Mouse (Mus musculus): ENCODE data around the gene Wnt16. TPM values are rescaled to one million over a fixed set of nuclear protein-coding genes. Genes with fewer than 3 reads are reported as not detected.

Wnt16 gene
- total and polyA plus RNA-seq, 3 experiments: not detected

- DNase-seq (ENCODE audit: low read depth, low spot score): no peak
- no peaks in the 10 kb centered on the region for H3K79me2 ChIP-seq (ENCODE audit: control insufficient read depth, insufficient read depth, low read length, poor library complexity)
- H3K4me1 ChIP-seq (ENCODE audit: control insufficient read depth in 1 of 2, insufficient read depth in 2 of 2, low read length in 2 of 2): no peaks in the 10 kb centered on the region
- no peaks in the 10 kb centered on the region for H3K36me3 ChIP-seq (ENCODE audit: control insufficient read depth in 1 of 2, insufficient read depth in 2 of 2, low read length in 2 of 2)
- no peak overlapping the region for H3K4me3 ChIP-seq (ENCODE audit: control insufficient read depth in 1 of 2, insufficient read depth in 1 of 2, low read depth in 2 of 2, low read length in 2 of 2)
- H3K27ac ChIP-seq (ENCODE audit: control insufficient read depth, low read depth, low read length): no peak overlapping the region
- peaks cover 2% of the 10 kb centered on the region in 2 experiments; a peak in 2 of 4 replicates for H3K27me3 ChIP-seq (ENCODE audit: control insufficient read depth in 1 of 2, insufficient read depth in 2 of 2, low read length in 2 of 2)
- TF ChIP-seq MYB (IDR thresholded peaks at IDR 0.05; ENCODE audit: low read depth, low read length): no peak
- TF ChIP-seq CTCF (IDR thresholded peaks at IDR 0.05 in 2 of 3, conservative IDR thresholded peaks at IDR 0.05 in 1 of 3; ENCODE audit: control insufficient read depth in 1 of 3, insufficient read depth in 1 of 3, low read depth in 2 of 3, low read length in 3 of 3, poor library complexity in 1 of 3, severe bottlenecking in 1 of 3): no peak
- H3K9me3 ChIP-seq (replicated peaks; ENCODE audit: insufficient read depth, low read length): no peaks in the 10 kb centered on the region
- no peak overlapping the region for H3K9ac ChIP-seq (ENCODE audit: control insufficient read depth, low read depth, low read length, poor library complexity, severe bottlenecking)
Observed at GRCm38 (mm10) chr6:22289461-22290021, 1.5 kb downstream of the Wnt16 start.

DNA sequence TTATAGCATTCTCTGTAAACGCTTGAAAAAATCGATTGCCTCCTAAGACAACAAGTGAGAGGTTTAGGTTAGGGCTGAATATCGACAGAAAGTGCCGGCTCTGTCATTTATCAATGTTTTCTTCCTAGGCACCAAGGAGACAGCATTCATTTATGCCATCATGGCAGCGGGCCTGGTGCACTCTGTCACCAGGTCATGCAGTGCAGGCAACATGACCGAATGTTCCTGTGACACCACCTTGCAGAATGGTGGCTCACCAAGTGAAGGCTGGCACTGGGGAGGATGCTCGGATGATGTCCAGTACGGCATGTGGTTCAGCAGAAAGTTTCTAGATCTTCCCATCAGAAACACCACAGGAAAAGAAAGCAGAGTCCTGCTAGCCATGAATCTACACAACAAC, 2.8 kb downstream of the Wnt16 start:
- H3K27ac ChIP-seq (ENCODE audit: control insufficient read depth, low read depth, low read length): no peak overlapping the region
- no peaks in the 10 kb centered on the region for H3K36me3 ChIP-seq (ENCODE audit: control insufficient read depth in 1 of 2, insufficient read depth in 2 of 2, low read length in 2 of 2)

GRCm38 (mm10) chr6:22292056-22292455, 4.0 kb downstream of the Wnt16 start:
- no peak overlapping the region for H3K9ac ChIP-seq (ENCODE audit: control insufficient read depth, low read depth, low read length, poor library complexity, severe bottlenecking)
- DNase-seq (ENCODE audit: low read depth, low spot score): peak; percentile 11
- no peak overlapping the region for H3K4me3 ChIP-seq (ENCODE audit: control insufficient read depth in 1 of 2, insufficient read depth in 1 of 2, low read depth in 2 of 2, low read length in 2 of 2)
- H3K27me3 ChIP-seq (ENCODE audit: control insufficient read depth in 1 of 2, insufficient read depth in 2 of 2, low read length in 2 of 2): peaks cover 2% of the 10 kb centered on the region in 2 experiments; a peak in 2 of 4 replicates
- no peaks in the 10 kb centered on the region for H3K36me3 ChIP-seq (ENCODE audit: control insufficient read depth in 1 of 2, insufficient read depth in 2 of 2, low read length in 2 of 2)
- TF ChIP-seq POLR2A (IDR thresholded peaks at IDR 0.05; ENCODE audit: control insufficient read depth in 1 of 2, insufficient read depth in 1 of 2, low read depth in 1 of 2, low read length in 2 of 2, poor library complexity in 1 of 2) (no peak), TCF12 (IDR thresholded peaks at IDR 0.05; ENCODE audit: low read depth, low read length) (no peak), ZC3H11A (IDR thresholded peaks at IDR 0.05; ENCODE audit: low read depth, low read length) (no peak), MAZ (IDR thresholded peaks at IDR 0.05; ENCODE audit: low read depth, low read length) (no peak), NRF1 (IDR thresholded peaks at IDR 0.05; ENCODE audit: insufficient read depth, low read depth, low read length, poor library complexity, severe bottlenecking) (no peak), E2F4 (IDR thresholded peaks at IDR 0.05; ENCODE audit: borderline replicate concordance, low read depth, low read length) (no peak), ZNF384 (IDR thresholded peaks at IDR 0.05; ENCODE audit: low read depth, low read length) (no peak), RCOR1 (IDR thresholded peaks at IDR 0.05; ENCODE audit: low read depth, low read length) (no peak), RAD21 (IDR thresholded peaks at IDR 0.05; ENCODE audit: low read depth, low read length) (no peak), USF1 (IDR thresholded peaks at IDR 0.05; ENCODE audit: low read depth, low read length) (no peak), GATA1 (IDR thresholded peaks at IDR 0.05; ENCODE audit: low read depth, low read length) (no peak), ETS1 (IDR thresholded peaks at IDR 0.05; ENCODE audit: low read depth, low read length) (no peak), MEF2A (IDR thresholded peaks at IDR 0.05; ENCODE audit: extremely low read depth, insufficient replicate concordance, low read depth, low read length, poor library complexity, severe bottlenecking) (no peak), SIN3A (IDR thresholded peaks at IDR 0.05; ENCODE audit: low read length) (no peak), CHD2 (IDR thresholded peaks at IDR 0.05; ENCODE audit: low read length) (no peak), TAL1 (IDR thresholded peaks at IDR 0.05; ENCODE audit: low read length) (no peak)
- H3K4me1 ChIP-seq (ENCODE audit: control insufficient read depth in 1 of 2, insufficient read depth in 2 of 2, low read length in 2 of 2): no peaks in the 10 kb centered on the region
- H3K27ac ChIP-seq (ENCODE audit: control insufficient read depth, low read depth, low read length): no peak overlapping the region
- H3K9me3 ChIP-seq (replicated peaks; ENCODE audit: insufficient read depth, low read length): no peaks in the 10 kb centered on the region
- H3K79me2 ChIP-seq (ENCODE audit: control insufficient read depth, insufficient read depth, low read length, poor library complexity): no peaks in the 10 kb centered on the region

More for the DNA sequence above, 2.8 kb downstream of the Wnt16 start:
- Histone ChIP-seq H3K9ac (ENCODE audit: control insufficient read depth, low read depth, low read length, poor library complexity, severe bottlenecking) (no peak overlapping the region), H3K4me3 (ENCODE audit: control insufficient read depth in 1 of 2, insufficient read depth in 1 of 2, low read depth in 2 of 2, low read length in 2 of 2) (no peak overlapping the region), H3K27me3 (ENCODE audit: control insufficient read depth in 1 of 2, insufficient read depth in 2 of 2, low read length in 2 of 2) (peaks cover 2% of the 10 kb centered on the region in 2 experiments; a peak in 2 of 4 replicates), H3K9me3 (replicated peaks; ENCODE audit: insufficient read depth, low read length) (no peaks in the 10 kb centered on the region), H3K79me2 (ENCODE audit: control insufficient read depth, insufficient read depth, low read length, poor library complexity) (no peaks in the 10 kb centered on the region), H3K4me1 (ENCODE audit: control insufficient read depth in 1 of 2, insufficient read depth in 2 of 2, low read length in 2 of 2) (no peaks in the 10 kb centered on the region)
- no peak for DNase-seq (ENCODE audit: low read depth, low spot score)
- TF ChIP-seq NELFE (IDR thresholded peaks at IDR 0.05; ENCODE audit: low read depth, low read length): no peak
- no peak for TF ChIP-seq MXI1 (IDR thresholded peaks at IDR 0.05; ENCODE audit: low read depth, low read length)
- no peak for TF ChIP-seq NRF1 (IDR thresholded peaks at IDR 0.05; ENCODE audit: insufficient read depth, low read depth, low read length, poor library complexity, severe bottlenecking)
- TF ChIP-seq RCOR1 (IDR thresholded peaks at IDR 0.05; ENCODE audit: low read depth, low read length): no peak
- no peak for TF ChIP-seq UBTF (IDR thresholded peaks at IDR 0.05; ENCODE audit: borderline replicate concordance, insufficient read depth, low read depth, low read length)
- TF ChIP-seq MEF2A (IDR thresholded peaks at IDR 0.05; ENCODE audit: extremely low read depth, insufficient replicate concordance, low read depth, low read length, poor library complexity, severe bottlenecking): no peak
